ENCODE assay signal across 21 mouse cellular contexts in genomic region chr17:32195725-32196124, GRCm38 (mm10). TPM values are rescaled to one million over a fixed set of nuclear protein-coding genes. Genes with fewer than 3 reads are reported as not detected.
"Had no signal": no experiment of that assay in that cellular context is flagged by ENCODE, and none has a peak within 500 bp of the region (broad histone marks: within the 10 kb centered on the region; RNA-seq: fewer than 3 reads in every experiment).

No protein-coding gene starts in this region.

- H3K9ac ChIP-seq: limb, embryonic 13.5 days; liver, embryonic 12.5 days; liver, embryonic 15.5 days; lung, embryonic 15.5 days; midbrain, embryonic 12.5 days; midbrain, embryonic 15.5 days; neural tube, embryonic 12.5 days; neural tube, embryonic 15.5 days; stomach, embryonic 15.5 days had no signal

- H3K27ac ChIP-seq: limb, embryonic 10.5 days; limb, embryonic 13.5 days; liver, embryonic 12.5 days; liver, embryonic 15.5 days; lung, embryonic 15.5 days; midbrain, embryonic 12.5 days; midbrain, embryonic 15.5 days; neural tube, embryonic 12.5 days; neural tube, embryonic 15.5 days; stomach, embryonic 15.5 days had no signal

- ATAC-seq: liver, embryonic 12.5 days; midbrain, embryonic 15.5 days had no signal

- H3K27me3 ChIP-seq: limb, embryonic 13.5 days; liver, embryonic 12.5 days; liver, embryonic 15.5 days; lung, embryonic 15.5 days; midbrain, embryonic 12.5 days; midbrain, embryonic 15.5 days; neural tube, embryonic 12.5 days; neural tube, embryonic 15.5 days; stomach, embryonic 15.5 days had no signal

- H3K4me2 ChIP-seq: limb, embryonic 13.5 days; liver, embryonic 12.5 days; liver, embryonic 15.5 days; lung, embryonic 15.5 days; midbrain, embryonic 12.5 days; midbrain, embryonic 15.5 days; neural tube, embryonic 12.5 days; neural tube, embryonic 15.5 days; stomach, embryonic 15.5 days had no signal

- H3K4me3 ChIP-seq: limb, embryonic 10.5 days; limb, embryonic 13.5 days; liver, embryonic 12.5 days; liver, embryonic 15.5 days; lung, embryonic 15.5 days; midbrain, embryonic 12.5 days; midbrain, embryonic 15.5 days; neural tube, embryonic 12.5 days; neural tube, embryonic 15.5 days; stomach, embryonic 15.5 days had no signal

- DNase-seq: kidney, postnatal 10 days; kidney, postnatal 36 days; liver; lung, adult 18-20 months; lung, postnatal 10 days; lung, postnatal 36 days; retina, postnatal 1 day; right cerebral cortex, postnatal 25 days; spleen, adult 18-20 months; thymus, postnatal 36 days had no signal

- H3K9me3 ChIP-seq: limb, embryonic 10.5 days; limb, embryonic 13.5 days; liver, embryonic 12.5 days; liver, embryonic 15.5 days; lung, embryonic 15.5 days; midbrain, embryonic 12.5 days; midbrain, embryonic 15.5 days; neural tube, embryonic 12.5 days; neural tube, embryonic 15.5 days; stomach, embryonic 15.5 days had no signal

- H3K4me1 ChIP-seq: limb, embryonic 10.5 days; limb, embryonic 13.5 days; liver, embryonic 12.5 days; lung, embryonic 15.5 days; midbrain, embryonic 12.5 days; midbrain, embryonic 15.5 days; neural tube, embryonic 12.5 days; neural tube, embryonic 15.5 days; stomach, embryonic 15.5 days had no signal

RNA-seq across cellular contexts. Expression of gene Ephx3, which starts 6.4 kb away (rescaled TPM):
- polyA plus RNA-seq: kidney, embryonic 14.5 days; limb, embryonic 10.5 days had no signal
